Mouse (Mus musculus): ENCODE data around the gene 1700007K13Rik.

The 1700007K13Rik gene

GRCm38 (mm10) chr2:28414757-28415137 is 51.4 kb downstream of the 1700007K13Rik start:
- no peak for DNase-seq (ENCODE audit: low spot score)

GRCm38 (mm10) chr2:28414116-28414756 is 51.9 kb downstream of the 1700007K13Rik start:
- no peak for DNase-seq (ENCODE audit: low spot score)

- DNase-seq (ENCODE audit: low spot score): no peak
These were observed 53.2 kb downstream of the 1700007K13Rik start for GRCm38 (mm10) chr2:28412936-28413335.
